Mouse (Mus musculus) embryonic facial prominence, embryonic 10.5 days (tissue): ENCODE results near the gene Rpl39l. TPM values are rescaled to one million over a fixed set of nuclear protein-coding genes. Genes with fewer than 3 reads are reported as not detected.
"Not testable (repeated sequence)": the region's sequence is repeated elsewhere in the genome, so short reads cannot be mapped to it uniquely, and the experiment has no call there.

Source experiments
- DNase-seq: peaks from one replicate; pipeline ENCODE4 v3.0.0-alpha.2; 2017; ENCODE audit warnings: low spot score
- H3K27ac ChIP-seq: fragments of 300-500 bp; sonication (generic); replicated peaks from 2 replicates; pipeline ENCODE4 v1.5.1; 2016; ENCODE audit warnings: mild to moderate bottlenecking
- H3K27me3 ChIP-seq: fragments of 300-500 bp; sonication (generic); replicated peaks from 2 replicates; pipeline ENCODE4 v1.6.1; 2016; ENCODE audit warnings: low read depth, mild to moderate bottlenecking; ENCODE audit not compliant: poor library complexity, severe bottlenecking
- H3K36me3 ChIP-seq: fragments of 300-500 bp; sonication (generic); replicated peaks from 2 replicates; pipeline ENCODE4 v1.6.1; 2016; ENCODE audit warnings: mild to moderate bottlenecking, moderate library complexity
- H3K4me1 ChIP-seq: fragments of 300-500 bp; sonication (generic); 2 replicates; pipeline ENCODE4 v1.6.1; 2016
- H3K4me3 ChIP-seq: fragments of 300-500 bp; sonication (generic); 2 replicates; pipeline ENCODE4 v1.5.1; 2016; ENCODE audit warnings: mild to moderate bottlenecking, moderate library complexity
- H3K9me3 ChIP-seq: fragments of 300-500 bp; sonication (generic); 2 replicates; pipeline ENCODE4 v1.6.1; 2016; ENCODE audit warnings: mild to moderate bottlenecking
- WGBS: fragments of 180-500 bp; shearing (Covaris S2); methylation state at CpG from one replicate; pipeline ENCODE4 v1.1.7; 2016; 5-methylcytosine and 5-hydroxymethylcytosine counted together
- polyA plus RNA-seq: library from polyadenylated mRNA; unstranded; fragments of >200 nt; fragmentation: Nextera tagmentation; extraction: Ambion mirVana; gene quantifications from 2 replicates; pipeline ENCODE4 v1.2.1, GENCODE M21; 2016

Gene Rpl39l
- polyA plus RNA-seq, 1 experiment from 2014 or later: not detected

DNA sequence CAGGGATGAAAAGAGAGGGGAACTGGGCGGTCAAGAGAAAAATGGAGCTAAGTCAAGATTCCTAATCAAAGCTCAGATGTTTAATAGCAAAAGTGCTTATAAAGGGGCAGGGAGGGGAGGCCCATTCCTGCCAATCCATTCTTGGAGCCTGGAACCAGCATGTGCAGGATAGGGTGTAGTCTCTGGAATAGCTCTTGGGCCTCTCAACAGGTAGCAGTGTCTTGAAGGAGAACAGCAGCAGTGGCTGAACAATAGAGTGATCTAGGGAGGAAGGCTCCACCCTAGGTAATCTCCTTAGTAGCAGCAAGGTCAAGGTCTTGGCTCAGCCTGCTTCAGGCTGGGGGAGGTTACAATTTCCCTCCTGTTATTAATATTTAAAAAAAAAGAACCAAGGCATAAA is 46.3 kb downstream of the Rpl39l start:
- not testable (repeated sequence) for H3K36me3 ChIP-seq, DNase-seq, H3K9me3 ChIP-seq, H3K4me1 ChIP-seq, H3K4me3 ChIP-seq, H3K27ac ChIP-seq, H3K27me3 ChIP-seq
- WGBS: 84% methylated on average over 1 of the region's 1 CpGs

DNA sequence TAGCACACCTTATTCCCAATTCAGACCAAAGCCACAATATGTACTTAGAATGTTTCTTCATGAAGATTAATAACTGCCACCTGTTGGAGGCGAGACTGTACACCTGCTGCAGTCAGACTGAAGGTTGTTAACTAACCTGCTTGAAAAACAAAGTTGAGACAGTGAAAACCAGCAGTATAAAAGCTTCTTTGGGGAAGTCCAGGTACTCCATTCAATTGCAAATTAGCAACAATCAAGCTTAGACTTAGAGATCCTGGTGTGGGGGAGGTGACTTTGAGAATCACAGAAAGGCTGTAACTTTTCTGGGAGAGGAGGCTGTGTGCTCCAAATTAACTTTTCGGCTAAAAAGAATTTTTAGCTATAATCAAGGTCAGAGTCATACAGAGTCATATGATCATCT is 47.0 kb downstream of the Rpl39l start:
- not testable (repeated sequence) for DNase-seq, H3K9me3 ChIP-seq, H3K27ac ChIP-seq, H3K4me3 ChIP-seq, H3K4me1 ChIP-seq, H3K36me3 ChIP-seq, H3K27me3 ChIP-seq
- 89% methylated on average over 2 of the region's 2 CpGs for WGBS

Other genes with a start within 250 kb of the Rpl39l start
- 0.57 and 0.72 TPM in 2 replicates for gene Grin2a, start 174.7 kb upstream of the Rpl39l start, polyA plus RNA-seq
- 1.7 and 2.2 TPM in 2 replicates for gene Atf7ip2, start 22.5 kb downstream of the Rpl39l start, polyA plus RNA-seq
- gene Emp2, start 143.7 kb downstream of the Rpl39l start, polyA plus RNA-seq: 2.1 and 3.2 TPM in 2 replicates
- gene Tekt5, start 225.3 kb downstream of the Rpl39l start, polyA plus RNA-seq: 0.07 TPM in 1 of 2 replicates, not detected in the other
- gene Nubp1, start 241.7 kb downstream of the Rpl39l start, polyA plus RNA-seq: 88.3 and 89.9 TPM in 2 replicates